Mouse (Mus musculus): ENCODE data around the gene Pde7b. TPM values are rescaled to one million over a fixed set of nuclear protein-coding genes. Genes with fewer than 3 reads are reported as not detected.

Gene Pde7b
- polyA plus RNA-seq, 1 experiment: 12.9 TPM

DNA sequence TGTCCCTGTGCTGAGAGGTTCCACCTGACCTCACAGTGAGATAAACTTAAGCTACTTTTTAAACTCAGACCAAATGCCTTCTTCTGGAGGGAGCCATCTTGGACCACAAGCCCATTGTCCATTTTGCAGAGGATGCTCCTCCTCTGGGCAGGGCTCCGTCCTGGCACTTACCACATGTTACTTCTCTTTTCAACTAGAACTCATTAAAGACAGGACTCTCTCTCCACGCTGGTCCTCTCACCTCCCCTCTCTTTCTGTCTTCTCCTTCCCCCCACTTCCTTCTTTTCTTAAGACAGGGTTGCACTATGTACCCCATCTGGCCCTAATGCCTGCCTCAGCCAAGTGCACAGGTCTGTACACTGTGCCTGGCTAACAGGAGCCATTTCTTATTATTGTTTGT, 217.8 kb downstream of the Pde7b start:
- Histone ChIP-seq H3K4me3 (ENCODE audit: insufficient read depth, low read length) (no peak overlapping the region), H3K27ac (ENCODE audit: insufficient read depth, low read depth, low read length) (peak overlapping the region; percentile 21; the same call in 1 of the 2 replicates), H3K4me1 (ENCODE audit: control insufficient read depth, insufficient read depth, low read length) (peaks cover 15% of the 10 kb centered on the region)
- no peak for TF ChIP-seq POLR2A (IDR thresholded peaks at IDR 0.05; ENCODE audit: borderline replicate concordance, low read depth, low read length)
- no peak for TF ChIP-seq CTCF (IDR thresholded peaks at IDR 0.05; ENCODE audit: low read depth, low read length)

DNA sequence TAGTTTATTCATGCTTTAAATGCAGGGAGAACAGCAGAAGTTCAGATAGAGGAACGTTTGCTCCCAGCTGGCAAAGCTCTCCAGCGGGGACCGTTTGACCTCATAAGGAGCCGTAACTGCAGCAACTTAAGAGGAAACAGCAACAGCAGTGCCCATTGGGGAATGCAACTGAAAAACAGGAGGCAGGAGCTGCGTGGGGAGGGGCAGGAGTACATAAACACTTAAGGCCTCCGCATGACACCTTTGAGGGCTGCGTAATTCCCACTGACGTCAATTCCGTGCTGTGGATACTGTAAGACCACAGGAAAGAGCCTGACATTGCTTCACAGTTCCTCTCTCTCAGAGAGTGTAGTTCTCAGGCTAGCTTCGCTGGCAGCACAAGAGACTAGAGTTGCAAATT, 219.4 kb downstream of the Pde7b start:
- Histone ChIP-seq H3K4me3 (ENCODE audit: insufficient read depth, low read length) (no peak overlapping the region), H3K27ac (ENCODE audit: insufficient read depth, low read depth, low read length) (peak overlapping the region; percentile 52), H3K4me1 (ENCODE audit: control insufficient read depth, insufficient read depth, low read length) (peaks cover 15% of the 10 kb centered on the region)
- TF ChIP-seq CTCF (IDR thresholded peaks at IDR 0.05; ENCODE audit: low read depth, low read length) (no peak), POLR2A (IDR thresholded peaks at IDR 0.05; ENCODE audit: borderline replicate concordance, low read depth, low read length) (no peak)

DNA sequence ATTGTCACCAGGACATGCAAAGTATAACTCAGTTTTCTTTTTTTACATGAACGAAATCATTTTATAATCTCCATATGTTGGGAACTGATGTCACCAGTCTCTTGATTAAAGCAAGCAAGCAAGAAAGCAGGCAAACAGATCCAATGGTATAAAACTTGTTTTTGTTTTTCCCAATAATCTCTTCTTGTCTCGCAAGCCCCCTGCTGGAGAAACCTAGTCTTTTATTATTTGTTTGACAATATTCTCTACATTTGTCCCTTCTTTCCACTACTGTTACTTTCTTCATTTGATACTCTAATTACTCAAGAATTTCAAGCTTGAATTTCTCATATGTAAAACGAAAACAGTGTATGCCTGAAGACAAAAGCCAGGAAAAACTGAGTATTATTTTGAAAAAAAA, 220.1 kb downstream of the Pde7b start:
- H3K27ac ChIP-seq (ENCODE audit: insufficient read depth, low read depth, low read length): no peak overlapping the region
- TF ChIP-seq CTCF (IDR thresholded peaks at IDR 0.05; ENCODE audit: low read depth, low read length) (no peak), POLR2A (IDR thresholded peaks at IDR 0.05; ENCODE audit: borderline replicate concordance, low read depth, low read length) (no peak)

DNA sequence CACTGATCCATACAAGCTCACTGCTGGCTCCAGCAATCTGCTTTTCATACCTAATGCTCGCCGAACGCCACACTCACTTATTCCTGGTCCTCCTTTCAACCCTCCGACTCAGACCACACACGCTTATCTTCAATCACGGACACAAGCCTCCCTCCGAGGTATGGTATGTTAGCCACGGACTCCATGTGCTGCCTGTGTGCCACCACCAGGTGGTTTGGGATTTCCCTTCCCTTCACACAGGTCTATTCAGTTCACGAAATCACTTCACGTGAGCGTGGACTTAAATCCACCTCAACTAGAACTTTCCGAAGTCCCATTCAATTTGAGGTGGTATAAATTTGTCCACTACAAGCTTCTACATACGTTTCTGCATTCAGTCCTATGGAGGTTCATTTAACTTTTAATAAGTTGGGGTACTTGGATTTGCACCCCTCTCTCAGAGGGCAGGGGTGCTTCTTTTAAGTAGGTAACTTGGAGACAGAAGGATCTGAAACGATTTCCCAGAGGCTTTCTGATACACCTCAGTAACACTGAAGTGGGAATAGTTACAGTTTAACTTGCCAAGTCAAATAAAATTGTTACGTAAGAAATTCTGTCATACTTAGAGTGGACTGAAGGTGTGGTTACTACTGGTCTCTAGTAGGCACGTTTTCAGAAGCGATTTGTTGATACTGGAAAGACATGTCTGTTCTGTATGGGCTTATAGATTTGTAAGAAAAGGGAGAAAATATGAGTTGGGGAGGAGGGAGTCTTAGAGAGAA, 221.4 kb downstream of the Pde7b start:
- no peak overlapping the region for H3K4me3 ChIP-seq (ENCODE audit: insufficient read depth, low read length)
- peaks cover 15% of the 10 kb centered on the region for H3K4me1 ChIP-seq (ENCODE audit: control insufficient read depth, insufficient read depth, low read length)
- TF ChIP-seq CTCF (IDR thresholded peaks at IDR 0.05; ENCODE audit: low read depth, low read length) (no peak), POLR2A (IDR thresholded peaks at IDR 0.05; ENCODE audit: borderline replicate concordance, low read depth, low read length) (no peak)
- no peak overlapping the region for H3K27ac ChIP-seq (ENCODE audit: insufficient read depth, low read depth, low read length)

More for the DNA sequence above, 220.1 kb downstream of the Pde7b start:
- peaks cover 15% of the 10 kb centered on the region for H3K4me1 ChIP-seq (ENCODE audit: control insufficient read depth, insufficient read depth, low read length)
- H3K4me3 ChIP-seq (ENCODE audit: insufficient read depth, low read length): no peak overlapping the region

DNA sequence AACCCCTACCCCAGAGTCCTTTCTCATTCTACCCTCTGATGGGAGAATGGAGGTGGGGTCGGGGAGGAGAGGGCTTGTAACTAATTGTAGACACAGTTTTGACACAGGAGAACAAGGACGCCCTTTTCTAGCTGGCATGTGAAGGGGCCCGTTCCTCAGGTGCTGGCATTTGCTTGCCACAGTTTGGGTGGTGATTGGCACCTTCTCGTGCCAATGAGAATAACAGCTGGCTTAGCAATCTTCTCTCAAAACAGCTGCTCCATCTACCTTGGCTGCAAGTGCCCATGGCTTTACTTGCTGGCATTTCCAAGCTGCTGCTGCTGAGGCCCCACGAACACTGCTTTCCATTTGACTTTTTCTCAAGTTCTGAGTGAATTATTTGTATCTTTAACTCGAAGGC, 223.7 kb downstream of the Pde7b start:
- peaks cover 2% of the 10 kb centered on the region for H3K4me1 ChIP-seq (ENCODE audit: control insufficient read depth, insufficient read depth, low read length)
- no peak overlapping the region for H3K27ac ChIP-seq (ENCODE audit: insufficient read depth, low read depth, low read length)
- no peak overlapping the region for H3K4me3 ChIP-seq (ENCODE audit: insufficient read depth, low read length)
- TF ChIP-seq CTCF (IDR thresholded peaks at IDR 0.05; ENCODE audit: low read depth, low read length) (no peak), POLR2A (IDR thresholded peaks at IDR 0.05; ENCODE audit: borderline replicate concordance, low read depth, low read length) (no peak)

DNA sequence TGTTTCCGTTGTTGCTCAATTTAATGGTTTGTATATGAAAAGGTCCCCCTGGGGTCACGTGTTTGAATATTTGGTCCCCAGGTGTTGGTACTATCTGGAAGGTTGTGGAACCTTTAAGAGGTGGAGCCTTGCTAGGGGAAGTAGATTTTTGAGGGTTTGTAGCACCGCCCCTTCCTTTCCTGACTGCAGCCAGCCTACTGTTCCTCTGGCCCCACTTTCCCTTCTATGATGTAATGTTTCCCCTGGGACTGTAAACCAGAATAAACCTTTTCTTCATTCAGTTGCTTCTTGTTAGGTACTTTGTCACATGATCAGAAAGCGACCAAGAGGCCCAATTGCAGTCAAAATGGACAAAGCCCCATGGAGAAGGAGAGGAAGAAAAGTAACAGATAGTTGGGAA, 229.8 kb downstream of the Pde7b start:
- Histone ChIP-seq H3K4me3 (ENCODE audit: insufficient read depth, low read length) (no peak overlapping the region), H3K4me1 (ENCODE audit: control insufficient read depth, insufficient read depth, low read length) (0 out of 2 replicates have a peak, but pooled peaks cover 3% of the 10 kb centered on the region), H3K27ac (ENCODE audit: insufficient read depth, low read depth, low read length) (no peak overlapping the region)
- TF ChIP-seq POLR2A (IDR thresholded peaks at IDR 0.05; ENCODE audit: borderline replicate concordance, low read depth, low read length) (no peak), CTCF (IDR thresholded peaks at IDR 0.05; ENCODE audit: low read depth, low read length) (no peak)

DNA sequence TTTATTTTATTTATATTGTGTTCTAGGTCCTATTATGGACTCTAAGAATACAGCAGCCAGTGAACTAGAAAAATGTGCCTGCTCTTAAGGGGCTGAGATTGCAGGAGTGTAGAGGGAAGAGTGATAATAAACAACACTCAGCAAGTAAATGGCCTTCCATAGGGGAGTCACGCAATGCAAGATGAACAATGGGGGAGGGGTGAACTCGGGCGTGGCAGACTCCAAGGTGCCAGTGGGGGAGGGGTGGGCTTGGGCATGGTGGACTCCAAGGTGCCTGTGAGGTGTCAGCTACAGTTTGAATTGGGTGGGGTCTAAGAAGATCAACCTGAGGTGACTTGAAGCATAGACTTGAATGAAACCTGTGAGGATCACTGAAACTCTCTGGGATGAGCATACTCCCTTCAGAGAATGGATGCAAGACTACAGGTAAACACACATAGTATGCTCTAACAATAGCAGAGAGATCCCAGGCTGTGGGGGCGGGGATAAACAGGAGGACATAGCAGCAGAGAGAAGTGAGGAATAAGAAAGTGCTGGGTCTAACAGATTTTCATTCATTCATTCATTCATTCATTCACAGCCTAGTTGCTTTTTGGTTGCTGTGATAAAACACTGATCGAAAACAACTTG, 230.9 kb downstream of the Pde7b start:
- no peak overlapping the region for H3K27ac ChIP-seq (ENCODE audit: insufficient read depth, low read depth, low read length)
- H3K4me1 ChIP-seq (ENCODE audit: control insufficient read depth, insufficient read depth, low read length): 0 out of 2 replicates have a peak, but pooled peaks cover 3% of the 10 kb centered on the region
- H3K4me3 ChIP-seq (ENCODE audit: insufficient read depth, low read length): no peak overlapping the region
- no peak for TF ChIP-seq POLR2A (IDR thresholded peaks at IDR 0.05; ENCODE audit: borderline replicate concordance, low read depth, low read length)
- no peak for TF ChIP-seq CTCF (IDR thresholded peaks at IDR 0.05; ENCODE audit: low read depth, low read length)

DNA sequence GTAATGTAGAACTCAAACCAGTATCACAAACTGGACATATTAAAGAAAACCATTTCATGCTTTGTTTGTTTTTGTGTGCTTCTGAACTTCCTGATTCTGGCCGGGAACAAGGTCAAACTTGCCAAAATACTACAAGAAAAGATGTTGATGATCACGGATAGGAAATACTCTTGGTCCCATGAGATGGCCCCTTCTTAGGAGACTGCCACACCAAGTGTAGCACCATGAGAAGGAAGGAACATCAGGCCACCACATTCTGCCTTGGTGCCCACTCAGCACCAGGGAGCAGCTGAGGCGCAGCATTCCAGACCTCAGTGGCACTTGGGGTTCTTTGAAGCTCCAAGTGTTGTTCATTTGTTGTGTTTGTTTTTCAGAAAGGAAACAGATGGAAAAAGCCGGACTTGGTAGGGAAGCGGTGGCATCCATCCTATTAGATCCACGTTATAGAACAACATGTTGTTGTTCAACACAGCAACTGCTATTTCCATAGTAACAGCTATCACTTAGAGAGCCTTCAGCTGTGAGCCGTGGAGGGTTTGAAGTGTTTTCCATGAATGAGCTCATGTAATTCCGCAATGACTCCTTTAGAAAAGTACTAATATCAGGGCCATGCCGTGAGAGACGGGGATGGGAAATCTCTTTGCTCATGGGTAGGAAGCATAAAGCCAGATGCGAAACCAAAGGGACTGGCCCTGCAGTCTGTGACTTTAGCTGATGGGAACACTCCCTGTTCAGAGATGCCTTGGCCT, 232.5 kb downstream of the Pde7b start:
- H3K4me3 ChIP-seq (ENCODE audit: insufficient read depth, low read length): no peak overlapping the region
- no peak for TF ChIP-seq CTCF (IDR thresholded peaks at IDR 0.05; ENCODE audit: low read depth, low read length)
- no peak for TF ChIP-seq POLR2A (IDR thresholded peaks at IDR 0.05; ENCODE audit: borderline replicate concordance, low read depth, low read length)

DNA sequence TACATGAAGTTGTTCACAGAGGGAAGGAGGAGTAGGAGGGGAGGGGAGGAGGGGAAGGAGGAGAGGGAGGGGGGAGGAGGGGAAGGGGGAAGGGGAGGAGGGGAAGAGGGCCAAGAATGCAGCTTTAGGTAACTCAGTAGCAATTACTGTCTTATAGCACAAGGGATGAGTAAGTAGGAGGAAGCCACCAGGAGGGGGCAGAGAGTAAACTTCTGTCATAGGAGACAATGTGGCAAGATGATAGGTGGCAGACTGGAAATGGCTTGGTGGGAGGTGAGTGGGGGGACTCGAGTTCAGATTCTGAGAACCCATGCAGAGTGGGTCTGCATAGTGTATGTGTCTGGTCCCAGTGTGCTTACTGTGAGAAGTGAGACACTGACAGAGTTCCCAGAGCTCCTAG, 234.1 kb downstream of the Pde7b start:
- Histone ChIP-seq H3K4me1 (ENCODE audit: control insufficient read depth, insufficient read depth, low read length) (0 out of 2 replicates have a peak, but pooled peaks cover 3% of the 10 kb centered on the region), H3K27ac (ENCODE audit: insufficient read depth, low read depth, low read length) (no peak overlapping the region), H3K4me3 (ENCODE audit: insufficient read depth, low read length) (no peak overlapping the region)
- no peak for TF ChIP-seq POLR2A (IDR thresholded peaks at IDR 0.05; ENCODE audit: borderline replicate concordance, low read depth, low read length)
- no peak for TF ChIP-seq CTCF (IDR thresholded peaks at IDR 0.05; ENCODE audit: low read depth, low read length)

More for the DNA sequence above, 232.5 kb downstream of the Pde7b start:
- Histone ChIP-seq H3K27ac (ENCODE audit: insufficient read depth, low read depth, low read length) (no peak overlapping the region), H3K4me1 (ENCODE audit: control insufficient read depth, insufficient read depth, low read length) (0 out of 2 replicates have a peak, but pooled peaks cover 3% of the 10 kb centered on the region)
